Mouse (Mus musculus) ES-E14 (cell line): ENCODE measurements at regions not wholly inside any gene's neighbourhood (a gene's known extent, or its start where the extent isn't known, plus 50 kb on each side); places are given as distances from the start of the nearest gene placed in this dataset.

Experiments
- DNase-seq: peaks from one replicate; pipeline ENCODE4 v3.0.0-alpha.2; 2013; ENCODE audit warnings: low read depth, low spot score
- H3K27ac ChIP-seq: 2 replicates; pipeline ENCODE4 v1.5.1; 2012; ENCODE audit warnings: low read depth, mild to moderate bottlenecking, low read length, moderate library complexity, mixed read lengths; ENCODE audit not compliant: poor library complexity, insufficient read depth, severe bottlenecking
- H3K36me3 ChIP-seq: 2 replicates; pipeline ENCODE4 v1.6.1; 2012; ENCODE audit warnings: mild to moderate bottlenecking, low read length, moderate library complexity, mixed read lengths; ENCODE audit not compliant: control insufficient read depth, poor library complexity, insufficient read depth, severe bottlenecking
- H3K4me1 ChIP-seq, 2 experiments: fragments of 150-350 bp in 1 of 2; sonication (generic) in 1 of 2; 2 replicates each; pipeline ENCODE4 v1.6.1; 2012; ENCODE audit warnings: low read length in 2 of 2, mild to moderate bottlenecking in 1 of 2, mixed read lengths in 1 of 2; ENCODE audit not compliant: control insufficient read depth in 2 of 2, insufficient read depth in 2 of 2, poor library complexity in 1 of 2
- H3K4me3 ChIP-seq, 2 experiments: fragments of 150-350 bp in 1 of 2; sonication (generic) in 1 of 2; 2 replicates each; pipeline ENCODE4 v1.5.1; 2012; ENCODE audit warnings: low read length in 2 of 2, low read depth in 1 of 2, mild to moderate bottlenecking in 1 of 2, mixed read lengths in 1 of 2; ENCODE audit not compliant: insufficient read depth in 1 of 2, poor library complexity in 1 of 2, severe bottlenecking in 1 of 2
- H3K9ac ChIP-seq: 2 replicates; pipeline ENCODE4 v1.6.1; 2012; ENCODE audit warnings: low read depth, mild to moderate bottlenecking, low read length, mixed read lengths; ENCODE audit not compliant: poor library complexity, insufficient read depth, severe bottlenecking
- H3K9me3 ChIP-seq: fragments of 150-350 bp; sonication (generic); 2 replicates; pipeline ENCODE4 v1.6.1; 2012; ENCODE audit warnings: low read depth, mild to moderate bottlenecking, low read length; ENCODE audit not compliant: control insufficient read depth, insufficient read depth
- CHD2 ChIP-seq: IDR thresholded peaks from 2 replicates; pipeline ENCODE4 v1.6.1; 2014; ENCODE audit warnings: mild to moderate bottlenecking, low read depth, low read length, inconsistent platforms
- HCFC1 ChIP-seq: IDR thresholded peaks from 2 replicates; pipeline ENCODE4 v1.6.1; 2012; ENCODE audit warnings: low read length, inconsistent platforms, borderline replicate concordance; ENCODE audit not compliant: insufficient read depth
- MAFK ChIP-seq: IDR thresholded peaks from 2 replicates; pipeline ENCODE4 v1.6.1; 2014; ENCODE audit warnings: mild to moderate bottlenecking, low read depth, low read length, inconsistent platforms; ENCODE audit not compliant: insufficient read depth
- ZC3H11A ChIP-seq: IDR thresholded peaks from 2 replicates; pipeline ENCODE4 v1.6.1; 2012; ENCODE audit warnings: low read depth, mild to moderate bottlenecking, inconsistent platforms, low read length, borderline replicate concordance
- ZNF384 ChIP-seq: IDR thresholded peaks from 2 replicates; pipeline ENCODE4 v1.6.1; 2012; ENCODE audit warnings: low read depth, low read length, inconsistent platforms
- in situ Hi-C, 2 experiments: fragments of 600-800 bp; cut with MboI; formaldehyde crosslinking; loops; one replicate each; pipeline ENCODE4 v1.15.1; 2025; ENCODE audit warnings: low sequenced_read_pairs in 2 of 2, inconsistent platforms in 1 of 2; ENCODE audit not compliant: unreplicated experiment in 2 of 2

GRCm38 (mm10) chr4:47697071-47697470, 222.6 kb downstream of the Sec61b start:
- no peak for DNase-seq
- H3K27ac ChIP-seq, result no peak overlapping the region
- no peak overlapping the region for H3K4me3 ChIP-seq
- H3K9ac ChIP-seq, result no peak overlapping the region
- TF ChIP-seq CHD2 (no peak), HCFC1 (no peak), ZNF384 (no peak), ZC3H11A (no peak), MAFK (no peak)
- no peaks in the 10 kb centered on the region for H3K4me1 ChIP-seq
- in situ Hi-C loops, result no loop called here
- no peaks in the 10 kb centered on the region for H3K36me3 ChIP-seq
- H3K9me3 ChIP-seq, result no peaks in the 10 kb centered on the region

GRCm38 (mm10) chr4:47698514-47698913, 224.1 kb downstream of the Sec61b start:
- no peaks in the 10 kb centered on the region for H3K9me3 ChIP-seq
- H3K4me3 ChIP-seq, result no peak overlapping the region
- H3K9ac ChIP-seq, result no peak overlapping the region
- DNase-seq, result no peak
- H3K4me1 ChIP-seq, result no peaks in the 10 kb centered on the region
- no peaks in the 10 kb centered on the region for H3K36me3 ChIP-seq
- H3K27ac ChIP-seq, result no peak overlapping the region
- no peak for TF ChIP-seq ZC3H11A
- no peak for TF ChIP-seq MAFK
- TF ChIP-seq ZNF384, result no peak
- TF ChIP-seq CHD2, result no peak
- no peak for TF ChIP-seq HCFC1
- in situ Hi-C loops, result no loop called here

GRCm38 (mm10) chr4:47698926-47699325, 224.5 kb downstream of the Sec61b start:
- DNase-seq, result no peak
- H3K27ac ChIP-seq, result no peak overlapping the region
- in situ Hi-C loops, result no loop called here
- TF ChIP-seq ZC3H11A, result no peak
- no peak for TF ChIP-seq CHD2
- TF ChIP-seq MAFK, result no peak
- no peak for TF ChIP-seq HCFC1
- TF ChIP-seq ZNF384, result no peak
- no peak overlapping the region for H3K4me3 ChIP-seq
- H3K4me1 ChIP-seq, result no peaks in the 10 kb centered on the region
- no peaks in the 10 kb centered on the region for H3K36me3 ChIP-seq
- H3K9ac ChIP-seq, result no peak overlapping the region
- no peaks in the 10 kb centered on the region for H3K9me3 ChIP-seq

GRCm38 (mm10) chr4:47703501-47703900, 229.0 kb downstream of the Sec61b start:
- no peak for DNase-seq
- Histone ChIP-seq H3K9me3 (no peaks in the 10 kb centered on the region), H3K4me1 (no peaks in the 10 kb centered on the region), H3K4me3 (no peak overlapping the region), H3K27ac (no peak overlapping the region), H3K36me3 (no peaks in the 10 kb centered on the region), H3K9ac (no peak overlapping the region)
- in situ Hi-C loops, result no loop called here
- TF ChIP-seq MAFK, result no peak
- TF ChIP-seq HCFC1, result no peak
- TF ChIP-seq CHD2, result no peak
- no peak for TF ChIP-seq ZNF384
- TF ChIP-seq ZC3H11A, result no peak

GRCm38 (mm10) chr4:47704607-47705006, 230.1 kb downstream of the Sec61b start:
- no peak overlapping the region for H3K9ac ChIP-seq
- DNase-seq, result no peak
- H3K27ac ChIP-seq, result no peak overlapping the region
- no peaks in the 10 kb centered on the region for H3K36me3 ChIP-seq
- H3K9me3 ChIP-seq, result no peaks in the 10 kb centered on the region
- TF ChIP-seq ZC3H11A (no peak), ZNF384 (no peak), CHD2 (no peak), MAFK (no peak), HCFC1 (no peak)
- H3K4me3 ChIP-seq, result no peak overlapping the region
- in situ Hi-C loops, result no loop called here
- H3K4me1 ChIP-seq, result no peaks in the 10 kb centered on the region
